In the genomic region with DNA sequence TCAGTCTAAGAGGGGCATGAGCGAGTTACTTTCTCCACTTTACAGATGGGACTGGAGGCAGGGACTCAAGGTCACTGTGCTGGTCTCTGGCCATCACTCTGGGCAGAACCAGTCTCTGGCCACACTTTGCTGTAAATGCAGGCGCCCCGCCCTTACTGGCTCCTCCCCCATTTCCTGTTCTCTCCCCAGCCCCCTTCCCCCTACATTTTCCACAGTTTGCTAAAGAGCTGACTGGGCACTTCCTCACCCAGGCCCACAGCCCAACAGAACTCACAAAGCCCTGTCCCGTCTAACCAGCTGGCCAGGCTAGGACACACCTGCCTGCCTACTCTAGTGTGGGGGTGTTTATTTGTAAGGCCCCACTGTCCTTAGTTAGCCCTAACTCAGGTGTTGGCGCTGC, we compare ENCODE assay signal across 8 mouse cellular contexts. TPM values are rescaled to one million over a fixed set of nuclear protein-coding genes. Genes with fewer than 3 reads are reported as not detected.
DNase-seq lines count a peak whose midpoint lies in the region; ATAC-seq and TF ChIP-seq lines count a peak whose summit lies in the region.

No protein-coding gene starts in this region.

- no peaks in the 10 kb centered on the region for H3K9me3 ChIP-seq in MEL (replicated peaks; ENCODE audit: insufficient read depth, low read length)
- no peaks in the 10 kb centered on the region for H3K9me3 ChIP-seq in heart, embryonic 13.5 days
- no peaks in the 10 kb centered on the region for H3K9me3 ChIP-seq in limb, embryonic 11.5 days (ENCODE audit: control insufficient read depth, low read length)
- H3K9me3 ChIP-seq in forebrain, embryonic 11.5 days (ENCODE audit: control insufficient read depth, low read length) = no peaks in the 10 kb centered on the region

- H3K27me3 ChIP-seq in MEL (ENCODE audit: control insufficient read depth in 1 of 2, insufficient read depth in 2 of 2, low read length in 2 of 2) = no peaks in the 10 kb centered on the region; a peak in 2 of 4 replicates
- H3K27me3 ChIP-seq in heart, embryonic 13.5 days (replicated peaks) = no peaks in the 10 kb centered on the region
- H3K27me3 ChIP-seq in limb, embryonic 11.5 days (ENCODE audit: control insufficient read depth, insufficient read depth, low read length) = no peaks in the 10 kb centered on the region
- H3K27me3 ChIP-seq in forebrain, embryonic 11.5 days (ENCODE audit: control insufficient read depth, insufficient read depth, low read length) = no peaks in the 10 kb centered on the region

- H3K4me3 ChIP-seq in MEL (ENCODE audit: control insufficient read depth in 1 of 2, insufficient read depth in 1 of 2, low read depth in 2 of 2, low read length in 2 of 2) = no peak overlapping the region
- no peak overlapping the region for H3K4me3 ChIP-seq in heart, embryonic 13.5 days
- no peak overlapping the region for H3K4me3 ChIP-seq in limb, embryonic 11.5 days (ENCODE audit: low read depth, low read length)
- no peak overlapping the region for H3K4me3 ChIP-seq in forebrain, embryonic 11.5 days (ENCODE audit: low read depth, low read length)

- no peak overlapping the region for H3K4me2 ChIP-seq in heart, embryonic 13.5 days
- H3K4me2 ChIP-seq in limb, embryonic 11.5 days (ENCODE audit: low read depth, severe bottlenecking) = no peak overlapping the region
- H3K4me2 ChIP-seq in forebrain, embryonic 11.5 days (ENCODE audit: low read depth, low read length, severe bottlenecking) = no peak overlapping the region

- H3K79me2 ChIP-seq in MEL (ENCODE audit: control insufficient read depth, insufficient read depth, low read length, poor library complexity) = no peaks in the 10 kb centered on the region

- peaks cover 0 to 10% of the 10 kb centered on the region in 2 experiments; a peak in 2 of 4 replicates for H3K36me3 ChIP-seq in MEL (ENCODE audit: control insufficient read depth in 1 of 2, insufficient read depth in 2 of 2, low read length in 2 of 2)
- H3K36me3 ChIP-seq in heart, embryonic 13.5 days = peaks cover 10% of the 10 kb centered on the region
- H3K36me3 ChIP-seq in limb, embryonic 11.5 days (ENCODE audit: control insufficient read depth, insufficient read depth, low read length) = no peaks in the 10 kb centered on the region
- H3K36me3 ChIP-seq in forebrain, embryonic 11.5 days (ENCODE audit: control insufficient read depth, insufficient read depth, low read length) = no peaks in the 10 kb centered on the region

- no peak for TF ChIP-seq RAD21 in MEL (IDR thresholded peaks at IDR 0.05; ENCODE audit: low read depth, low read length)

- no peak for TF ChIP-seq CTCF in MEL (IDR thresholded peaks at IDR 0.05 in 2 of 3, conservative IDR thresholded peaks at IDR 0.05 in 1 of 3; ENCODE audit: control insufficient read depth in 1 of 3, insufficient read depth in 1 of 3, low read depth in 2 of 3, low read length in 3 of 3, poor library complexity in 1 of 3, severe bottlenecking in 1 of 3)

- H3K9ac ChIP-seq in MEL (ENCODE audit: control insufficient read depth, low read depth, low read length, poor library complexity, severe bottlenecking) = 0 out of 2 replicates have a peak overlapping the region, but pooled peaks have one; percentile 4
- peak overlapping the region; percentile 53 for H3K9ac ChIP-seq in heart, embryonic 13.5 days
- no peak overlapping the region for H3K9ac ChIP-seq in limb, embryonic 11.5 days (ENCODE audit: low read length)
- no peak overlapping the region for H3K9ac ChIP-seq in forebrain, embryonic 11.5 days (ENCODE audit: low read length)

- WGBS in heart, embryonic 13.5 days = 55% methylated on average over 5 of the region's 5 CpGs
- 35% methylated on average over 5 of the region's 5 CpGs for WGBS in limb, embryonic 11.5 days
- WGBS in forebrain, embryonic 11.5 days = 68% methylated on average over 5 of the region's 5 CpGs

- DNase-seq in 416B (ENCODE audit: low read depth) (peak; percentile 72), MEL (ENCODE audit: low read depth, low spot score) (peak; percentile 69)
- peak; percentile 49 for DNase-seq in limb, embryonic 11.5 days (ENCODE audit: low spot score)
- DNase-seq in yolk sac, embryonic 10.5 days (ENCODE audit: low spot score) = peak; percentile 39
- DNase-seq in Muller cell, postnatal 12 days (ENCODE audit: inconsistent ontology term) = no peak
- no peak for DNase-seq in forebrain, embryonic 11.5 days (ENCODE audit: low spot score)

- 0 out of 2 replicates have a peak, but pooled peaks have one; percentile 27 for ATAC-seq in heart, embryonic 13.5 days (ENCODE audit: extremely low read depth, insufficient number of reproducible peaks, low FRiP score, low TSS enrichment)
- no peak for ATAC-seq in limb, embryonic 11.5 days (ENCODE audit: insufficient number of reproducible peaks, low FRiP score, low TSS enrichment, low read depth)
- ATAC-seq in monocyte, adult 5-6 weeks (replicated peaks; ENCODE audit: insufficient number of reproducible peaks, low FRiP score, low TSS enrichment, poor library complexity, severe bottlenecking) = peak; percentile 71
- no peak for ATAC-seq in forebrain, embryonic 11.5 days (replicated peaks; ENCODE audit: low FRiP score)

- H3K27ac ChIP-seq in MEL (ENCODE audit: control insufficient read depth, low read depth, low read length) = peak overlapping the region; percentile 6
- H3K27ac ChIP-seq in heart, embryonic 13.5 days (replicated peaks) = peak overlapping the region; percentile 70
- H3K27ac ChIP-seq in limb, embryonic 11.5 days (replicated peaks; ENCODE audit: low read depth, low read length) = 0 out of 2 replicates have a peak overlapping the region, but pooled peaks have one; percentile 39
- no peak overlapping the region for H3K27ac ChIP-seq in forebrain, embryonic 11.5 days (ENCODE audit: low read depth, low read length)

- TF ChIP-seq POLR2A in MEL (IDR thresholded peaks at IDR 0.05; ENCODE audit: control insufficient read depth in 1 of 2, insufficient read depth in 1 of 2, low read depth in 1 of 2, low read length in 2 of 2, poor library complexity in 1 of 2) = peak in 1 of 2 experiments; percentile 43; a peak in 1 of 4 replicates

- H3K4me1 ChIP-seq in MEL (ENCODE audit: control insufficient read depth in 1 of 2, insufficient read depth in 2 of 2, low read length in 2 of 2) = peaks cover 6 to 13% of the 10 kb centered on the region in 2 experiments; a peak in 3 of 4 replicates
- H3K4me1 ChIP-seq in heart, embryonic 13.5 days = peaks cover 72% of the 10 kb centered on the region
- H3K4me1 ChIP-seq in limb, embryonic 11.5 days (ENCODE audit: control insufficient read depth, insufficient read depth, low read length) = peaks cover 26% of the 10 kb centered on the region
- H3K4me1 ChIP-seq in forebrain, embryonic 11.5 days (replicated peaks; ENCODE audit: control insufficient read depth, insufficient read depth, low read length) = peaks cover 8% of the 10 kb centered on the region; the same call in 1 of the 2 replicates

- peak in 1 of 2 experiments; percentile 11; a peak in 1 of 4 replicates for TF ChIP-seq EP300 in MEL (IDR thresholded peaks at IDR 0.05; ENCODE audit: low read depth in 1 of 2, low read length in 2 of 2)

TF ChIP-seq in MEL, 35 proteins besides CTCF, POLR2A, EP300 and RAD21:
- no peak for TF ChIP-seq KAT2A (conservative IDR thresholded peaks at IDR 0.05; ENCODE audit: low read depth, low read length)
- TF ChIP-seq ETS1 (IDR thresholded peaks at IDR 0.05; ENCODE audit: low read depth, low read length) = 0 out of 2 replicates have a peak, but pooled peaks have one; percentile 12
- TF ChIP-seq MYB (IDR thresholded peaks at IDR 0.05; ENCODE audit: low read depth, low read length) = no peak
- peak; percentile 42; the same call in 1 of the 2 replicates for TF ChIP-seq MAZ (IDR thresholded peaks at IDR 0.05; ENCODE audit: low read depth, low read length)
- TF ChIP-seq NELFE (IDR thresholded peaks at IDR 0.05; ENCODE audit: low read depth, low read length) = peak; percentile 33; the same call in 1 of the 2 replicates
- peak; percentile 82 for TF ChIP-seq MAFK (IDR thresholded peaks at IDR 0.05; ENCODE audit: borderline replicate concordance, low read depth, low read length)

RNA-seq across cellular contexts. Expression of gene Cep295nl, which starts 6.6 kb away (rescaled TPM):
- not detected in 2 replicates for total RNA-seq in MEL (2012; rRNA removed)
- not detected for polyA plus RNA-seq in MEL (2012; ENCODE audit: insufficient read depth in 1 of 2, insufficient read length in 2 of 2, low read depth in 1 of 2, low replicate concordance in 2 of 2, missing spikeins in 1 of 2)
- 0.15 and 0.27 TPM in 2 replicates for polyA plus RNA-seq in heart, embryonic 13.5 days (2015; fragmentation: Nextera tagmentation; extraction: Ambion mirVana)
- 0.21 and 0.53 TPM in 2 replicates for polyA plus RNA-seq in limb, embryonic 11.5 days (2014; fragmentation: Nextera tagmentation; extraction: Ambion mirVana)
- total RNA-seq in monocyte, adult 5-6 weeks (2017) = 1.6 to 2.8 TPM in 2 of 3 replicates, not detected in the other
- 0.44 and 0.60 TPM in 2 replicates for polyA plus RNA-seq in forebrain, embryonic 11.5 days (2014; fragmentation: Nextera tagmentation; extraction: Ambion mirVana)

RNA-seq across cellular contexts. Expression of gene Timp2, which starts 6.7 kb away (rescaled TPM):
- not detected in 2 replicates for total RNA-seq in MEL (2012; rRNA removed)
- polyA plus RNA-seq in MEL (2012; ENCODE audit: insufficient read depth in 1 of 2, insufficient read length in 2 of 2, low read depth in 1 of 2, low replicate concordance in 2 of 2, missing spikeins in 1 of 2) = not detected
- polyA plus RNA-seq in heart, embryonic 13.5 days (2015; fragmentation: Nextera tagmentation; extraction: Ambion mirVana) = 61.0 and 63.6 TPM in 2 replicates
- 64.4 and 68.4 TPM in 2 replicates for polyA plus RNA-seq in limb, embryonic 11.5 days (2014; fragmentation: Nextera tagmentation; extraction: Ambion mirVana)
- 19.4 to 46.1 TPM (median 27.0 TPM) in 3 replicates for total RNA-seq in monocyte, adult 5-6 weeks (2017)
- 48.0 and 50.8 TPM in 2 replicates for polyA plus RNA-seq in forebrain, embryonic 11.5 days (2014; fragmentation: Nextera tagmentation; extraction: Ambion mirVana)

RNA-seq across cellular contexts. Expression of gene Lgals3bp, which starts 53.0 kb away (rescaled TPM):
- 1.4 and 3.0 TPM in 2 replicates for total RNA-seq in MEL (2012; rRNA removed)
- 10 to 100 TPM in 1 of 2 experiments, not detected in 1; 18.3 TPM for polyA plus RNA-seq in MEL (2012; ENCODE audit: insufficient read depth in 1 of 2, insufficient read length in 2 of 2, low read depth in 1 of 2, low replicate concordance in 2 of 2, missing spikeins in 1 of 2)
- 7.3 and 8.8 TPM in 2 replicates for polyA plus RNA-seq in heart, embryonic 13.5 days (2015; fragmentation: Nextera tagmentation; extraction: Ambion mirVana)
- 3.6 and 4.1 TPM in 2 replicates for polyA plus RNA-seq in limb, embryonic 11.5 days (2014; fragmentation: Nextera tagmentation; extraction: Ambion mirVana)
- 16.7 to 76.6 TPM (median 44.4 TPM) in 3 replicates for total RNA-seq in monocyte, adult 5-6 weeks (2017)
- 0.71 and 1.1 TPM in 2 replicates for polyA plus RNA-seq in forebrain, embryonic 11.5 days (2014; fragmentation: Nextera tagmentation; extraction: Ambion mirVana)

RNA-seq across cellular contexts. Expression of gene Usp36, which starts 58.8 kb away (rescaled TPM):
- total RNA-seq in MEL (2012; rRNA removed) = 21.3 and 24.8 TPM in 2 replicates
- polyA plus RNA-seq in MEL (2012; ENCODE audit: insufficient read depth in 1 of 2, insufficient read length in 2 of 2, low read depth in 1 of 2, low replicate concordance in 2 of 2, missing spikeins in 1 of 2) = 10 to 100 TPM; 50.7 to 89.6 TPM
- polyA plus RNA-seq in heart, embryonic 13.5 days (2015; fragmentation: Nextera tagmentation; extraction: Ambion mirVana) = 12.8 and 13.4 TPM in 2 replicates
- polyA plus RNA-seq in limb, embryonic 11.5 days (2014; fragmentation: Nextera tagmentation; extraction: Ambion mirVana) = 13.6 and 15.3 TPM in 2 replicates
- 13.1 to 29.6 TPM (median 14.8 TPM) in 3 replicates for total RNA-seq in monocyte, adult 5-6 weeks (2017)
- polyA plus RNA-seq in forebrain, embryonic 11.5 days (2014; fragmentation: Nextera tagmentation; extraction: Ambion mirVana) = 16.7 and 17.3 TPM in 2 replicates

Comparison
In these comparisons a context has a peak if more than half of its experiments do, and no peak if none do; other contexts are left out.
1. DNase-seq: peak in 416B (single experiment), MEL (single experiment), limb, embryonic 11.5 days (single experiment) and yolk sac, embryonic 10.5 days (single experiment); none in Muller cell, postnatal 12 days (single experiment) and forebrain, embryonic 11.5 days (single experiment).
2. H3K9ac ChIP-seq: peak in MEL (single experiment) and heart, embryonic 13.5 days (single experiment); none in limb, embryonic 11.5 days (single experiment) and forebrain, embryonic 11.5 days (single experiment).
3. ATAC-seq: peak in heart, embryonic 13.5 days (single experiment) and monocyte, adult 5-6 weeks (single experiment); none in limb, embryonic 11.5 days (single experiment) and forebrain, embryonic 11.5 days (single experiment).
4. RNA of gene Timp2, which starts 6.7 kb away (polyA plus RNA-seq): 64.4 to 68.4 TPM in limb, embryonic 11.5 days, 61.0 to 63.6 TPM in heart, embryonic 13.5 days and 48.0 to 50.8 TPM in forebrain, embryonic 11.5 days; not detected in MEL; every median in the first group is over 10 times any median in the second.